ENCODE assay signal across 9 mouse cellular contexts in genomic region chr10:66914288-66914975, GRCm38 (mm10).
DNase-seq lines count a peak whose midpoint lies in the region; ATAC-seq and TF ChIP-seq lines count a peak whose summit lies in the region.
"Had no signal": no experiment of that assay in that cellular context is flagged by ENCODE, and none has a peak within 500 bp of the region (broad histone marks: within the 10 kb centered on the region; RNA-seq: fewer than 3 reads in every experiment).

No protein-coding gene starts in this region.

- peaks cover 43% of the 10 kb centered on the region for H3K4me1 ChIP-seq in midbrain, embryonic 10.5 days
- peaks cover 4% of the 10 kb centered on the region; the same call in 1 of the 2 replicates for H3K4me1 ChIP-seq in midbrain, postnatal 0 days (ENCODE audit: insufficient read depth, low read length)
- H3K4me1 ChIP-seq in forebrain, embryonic 14.5 days (ENCODE audit: control insufficient read depth, insufficient read depth, low read length), result peaks cover 21% of the 10 kb centered on the region

- TF ChIP-seq CTCF in midbrain, postnatal 0 days (IDR thresholded peaks at IDR 0.05), result no peak
- TF ChIP-seq CTCF in left cerebral cortex, adult 2 months (IDR thresholded peaks at IDR 0.05), result no peak

- WGBS in midbrain, embryonic 10.5 days, result 57% methylated on average over 12 of the region's 12 CpGs
- WGBS in midbrain, postnatal 0 days, result 37% methylated on average over 12 of the region's 12 CpGs
- WGBS in forebrain, embryonic 14.5 days, result 37% methylated on average over 12 of the region's 12 CpGs

- H3K4me3 ChIP-seq in midbrain, embryonic 10.5 days, result peak overlapping the region; percentile 14; the same call in 1 of the 2 replicates
- no peak overlapping the region for H3K4me3 ChIP-seq in midbrain, postnatal 0 days (ENCODE audit: low read depth, low read length)
- H3K4me3 ChIP-seq in forebrain, embryonic 14.5 days (ENCODE audit: low read depth, low read length), result no peak overlapping the region
- H3K4me3 ChIP-seq in left cerebral cortex, adult 2 months, result no peak overlapping the region
- H3K4me3 ChIP-seq: embryonic facial prominence, embryonic 12.5 days had no signal

- intact Hi-C loops in left cerebral cortex, adult 2 months (cut with DNase I), result loop anchor here (5.0 kb wide), 1 partner anchor 213 kb away; no protein-coding TSS in a partner anchor

- H3K9ac ChIP-seq in midbrain, postnatal 0 days (replicated peaks; ENCODE audit: low read length, poor library complexity, severe bottlenecking), result no peak overlapping the region
- no peak overlapping the region for H3K9ac ChIP-seq in forebrain, embryonic 14.5 days (ENCODE audit: low read length)
- H3K9ac ChIP-seq: embryonic facial prominence, embryonic 12.5 days had no signal

- peak overlapping the region; percentile 70 for H3K27ac ChIP-seq in midbrain, embryonic 10.5 days (replicated peaks)
- H3K27ac ChIP-seq in midbrain, postnatal 0 days (ENCODE audit: low read depth, low read length), result no peak overlapping the region
- H3K27ac ChIP-seq in forebrain, embryonic 14.5 days (ENCODE audit: low read depth, low read length), result 0 out of 2 replicates have a peak overlapping the region, but pooled peaks have one; percentile 9
- no peak overlapping the region for H3K27ac ChIP-seq in left cerebral cortex, adult 2 months
- H3K27ac ChIP-seq: embryonic facial prominence, embryonic 12.5 days had no signal

- peak; percentile 44 for DNase-seq in midbrain, embryonic 10.5 days (ENCODE audit: low spot score)
- no peak for DNase-seq in midbrain, postnatal 0 days (ENCODE audit: low spot score)
- DNase-seq in forebrain, embryonic 14.5 days (ENCODE audit: low spot score), result no peak
- peak; percentile 21 to 45 for DNase-seq in kidney, postnatal 4 days
- DNase-seq in frontal cortex, postnatal 36 days (ENCODE audit: low spot score in 2 of 2), result no peak
- DNase-seq in layer of hippocampus, adult 9-11 months, result no peak
- DNase-seq in left cerebral cortex, adult 2 months (ENCODE audit: extremely low spot score in 1 of 2, low spot score in 2 of 2), result no peak

- no peak for ATAC-seq in midbrain, postnatal 0 days (ENCODE audit: low FRiP score)
- ATAC-seq in forebrain, embryonic 14.5 days, result 0 out of 2 replicates have a peak, but pooled peaks have one; percentile 3
- no peak for ATAC-seq in inflammation-experienced regulatory T-cells, adult 6 months

- no peaks in the 10 kb centered on the region for H3K9me3 ChIP-seq in midbrain, embryonic 10.5 days (replicated peaks)
- H3K9me3 ChIP-seq in midbrain, postnatal 0 days (ENCODE audit: low read length), result no peaks in the 10 kb centered on the region
- no peaks in the 10 kb centered on the region for H3K9me3 ChIP-seq in forebrain, embryonic 14.5 days (replicated peaks; ENCODE audit: control insufficient read depth, low read length)
- H3K9me3 ChIP-seq: embryonic facial prominence, embryonic 12.5 days had no signal

- H3K36me3 ChIP-seq in midbrain, embryonic 10.5 days, result no peaks in the 10 kb centered on the region
- H3K36me3 ChIP-seq in midbrain, postnatal 0 days (ENCODE audit: insufficient read depth, low read length), result no peaks in the 10 kb centered on the region
- H3K36me3 ChIP-seq in forebrain, embryonic 14.5 days (ENCODE audit: control insufficient read depth, insufficient read depth, low read length), result no peaks in the 10 kb centered on the region
- H3K36me3 ChIP-seq: embryonic facial prominence, embryonic 12.5 days had no signal

- H3K4me2 ChIP-seq in midbrain, postnatal 0 days (ENCODE audit: low read depth, low read length, poor library complexity, severe bottlenecking), result no peak overlapping the region
- no peak overlapping the region for H3K4me2 ChIP-seq in forebrain, embryonic 14.5 days (ENCODE audit: low read length)
- H3K4me2 ChIP-seq: embryonic facial prominence, embryonic 12.5 days had no signal

- peaks cover 15% of the 10 kb centered on the region for H3K27me3 ChIP-seq in midbrain, embryonic 10.5 days (ENCODE audit: low read depth, poor library complexity, severe bottlenecking)
- no peaks in the 10 kb centered on the region for H3K27me3 ChIP-seq in midbrain, postnatal 0 days (ENCODE audit: insufficient read depth, low read length)
- H3K27me3 ChIP-seq in forebrain, embryonic 14.5 days (replicated peaks; ENCODE audit: control insufficient read depth, insufficient read depth, low read length), result no peaks in the 10 kb centered on the region
- H3K27me3 ChIP-seq: embryonic facial prominence, embryonic 12.5 days had no signal

Comparison
In these comparisons a context has a peak if more than half of its experiments do, and no peak if none do; other contexts are left out.
1. DNase-seq: peak in midbrain, embryonic 10.5 days (single experiment) and kidney, postnatal 4 days (2 of 2); none in midbrain, postnatal 0 days (single experiment), forebrain, embryonic 14.5 days (single experiment), frontal cortex, postnatal 36 days (0 of 2), layer of hippocampus, adult 9-11 months (single experiment) and left cerebral cortex, adult 2 months (0 of 2).
2. H3K27ac ChIP-seq: peak in midbrain, embryonic 10.5 days (single experiment) and forebrain, embryonic 14.5 days (single experiment); none in midbrain, postnatal 0 days (single experiment) and left cerebral cortex, adult 2 months (single experiment).